Mouse (Mus musculus) ES-E14 (cell line): ENCODE data around the gene Gm20479. TPM values are rescaled to one million over a fixed set of nuclear protein-coding genes. Genes with fewer than 3 reads are reported as not detected.
A peak's percentile ranks its signal among the peaks of the same experiment; 100 is the strongest.

Experiments
- DNase-seq: peaks from one replicate; pipeline ENCODE4 v3.0.0-alpha.2; 2013; ENCODE audit warnings: low read depth, low spot score
- H3K27ac ChIP-seq: 2 replicates; pipeline ENCODE4 v1.5.1; 2012; ENCODE audit warnings: low read depth, mild to moderate bottlenecking, low read length, moderate library complexity, mixed read lengths; ENCODE audit not compliant: poor library complexity, insufficient read depth, severe bottlenecking
- H3K36me3 ChIP-seq: 2 replicates; pipeline ENCODE4 v1.6.1; 2012; ENCODE audit warnings: mild to moderate bottlenecking, low read length, moderate library complexity, mixed read lengths; ENCODE audit not compliant: control insufficient read depth, poor library complexity, insufficient read depth, severe bottlenecking
- H3K4me1 ChIP-seq, 2 experiments: fragments of 150-350 bp in 1 of 2; sonication (generic) in 1 of 2; 2 replicates each; pipeline ENCODE4 v1.6.1; 2012; ENCODE audit warnings: low read length in 2 of 2, mild to moderate bottlenecking in 1 of 2, mixed read lengths in 1 of 2; ENCODE audit not compliant: control insufficient read depth in 2 of 2, insufficient read depth in 2 of 2, poor library complexity in 1 of 2
- H3K4me3 ChIP-seq, 2 experiments: fragments of 150-350 bp in 1 of 2; sonication (generic) in 1 of 2; 2 replicates each; pipeline ENCODE4 v1.5.1; 2012; ENCODE audit warnings: low read length in 2 of 2, low read depth in 1 of 2, mild to moderate bottlenecking in 1 of 2, mixed read lengths in 1 of 2; ENCODE audit not compliant: insufficient read depth in 1 of 2, poor library complexity in 1 of 2, severe bottlenecking in 1 of 2
- H3K9ac ChIP-seq: 2 replicates; pipeline ENCODE4 v1.6.1; 2012; ENCODE audit warnings: low read depth, mild to moderate bottlenecking, low read length, mixed read lengths; ENCODE audit not compliant: poor library complexity, insufficient read depth, severe bottlenecking
- H3K9me3 ChIP-seq: fragments of 150-350 bp; sonication (generic); 2 replicates; pipeline ENCODE4 v1.6.1; 2012; ENCODE audit warnings: low read depth, mild to moderate bottlenecking, low read length; ENCODE audit not compliant: control insufficient read depth, insufficient read depth
- CHD2 ChIP-seq: IDR thresholded peaks from 2 replicates; pipeline ENCODE4 v1.6.1; 2014; ENCODE audit warnings: mild to moderate bottlenecking, low read depth, low read length, inconsistent platforms
- HCFC1 ChIP-seq: IDR thresholded peaks from 2 replicates; pipeline ENCODE4 v1.6.1; 2012; ENCODE audit warnings: low read length, inconsistent platforms, borderline replicate concordance; ENCODE audit not compliant: insufficient read depth
- MAFK ChIP-seq: IDR thresholded peaks from 2 replicates; pipeline ENCODE4 v1.6.1; 2014; ENCODE audit warnings: mild to moderate bottlenecking, low read depth, low read length, inconsistent platforms; ENCODE audit not compliant: insufficient read depth
- ZC3H11A ChIP-seq: IDR thresholded peaks from 2 replicates; pipeline ENCODE4 v1.6.1; 2012; ENCODE audit warnings: low read depth, mild to moderate bottlenecking, inconsistent platforms, low read length, borderline replicate concordance
- ZNF384 ChIP-seq: IDR thresholded peaks from 2 replicates; pipeline ENCODE4 v1.6.1; 2012; ENCODE audit warnings: low read depth, low read length, inconsistent platforms
- in situ Hi-C, 2 experiments: fragments of 600-800 bp; cut with MboI; formaldehyde crosslinking; loops; one replicate each; pipeline ENCODE4 v1.15.1; 2025; ENCODE audit warnings: low sequenced_read_pairs in 2 of 2, inconsistent platforms in 1 of 2; ENCODE audit not compliant: unreplicated experiment in 2 of 2
- total RNA-seq: library from RNA; depleted of rRNA; stranded (reverse); fragments of 300-350 nt; gene quantifications from 2 replicates; pipeline ENCODE4 v1.2.3, GENCODE M21; 2012

Gm20479 gene
- total RNA-seq, 1 experiment, result 1.5 TPM

GRCm38 (mm10) chr7:27331541-27331851 lies 25.7 kb downstream of the Gm20479 start:
- Histone ChIP-seq H3K9ac (peak overlapping the region; percentile 87), H3K36me3 (peaks cover 8% of the 10 kb centered on the region; the same call in 1 of the 2 replicates), H3K9me3 (no peaks in the 10 kb centered on the region), H3K4me1 (peaks cover 14 to 24% of the 10 kb centered on the region in 2 experiments; a peak in 3 of 4 replicates), H3K4me3 (peak overlapping the region; percentile 69 to 76), H3K27ac (peak overlapping the region; percentile 91)
- TF ChIP-seq CHD2 (no peak), MAFK (no peak), HCFC1 (no peak), ZC3H11A (no peak), ZNF384 (no peak)
- in situ Hi-C loops, result no loop called here
- DNase-seq, result no peak

GRCm38 (mm10) chr7:27330709-27331540 lies 26.3 kb downstream of the Gm20479 start:
- no peaks in the 10 kb centered on the region for H3K9me3 ChIP-seq
- H3K27ac ChIP-seq, result peak overlapping the region; percentile 91
- TF ChIP-seq ZC3H11A (no peak), ZNF384 (0 out of 2 replicates have a peak, but pooled peaks have one; percentile 3), MAFK (no peak), CHD2 (0 out of 2 replicates have a peak, but pooled peaks have one; percentile 4), HCFC1 (no peak)
- peak overlapping the region; percentile 87 for H3K9ac ChIP-seq
- H3K4me1 ChIP-seq, result peaks cover 14 to 24% of the 10 kb centered on the region in 2 experiments; a peak in 3 of 4 replicates
- in situ Hi-C loops, result no loop called here
- H3K4me3 ChIP-seq, result peak overlapping the region; percentile 69 to 76
- H3K36me3 ChIP-seq, result peaks cover 8% of the 10 kb centered on the region; the same call in 1 of the 2 replicates
- DNase-seq, result peak; percentile 100

GRCm38 (mm10) chr7:27329981-27330380 lies 27.2 kb downstream of the Gm20479 start:
- Histone ChIP-seq H3K9me3 (no peaks in the 10 kb centered on the region), H3K36me3 (peaks cover 8% of the 10 kb centered on the region; the same call in 1 of the 2 replicates), H3K4me3 (peak overlapping the region; percentile 69 to 76), H3K27ac (peak overlapping the region; percentile 59; the same call in 1 of the 2 replicates), H3K4me1 (peaks cover 16 to 29% of the 10 kb centered on the region in 2 experiments; a peak in 3 of 4 replicates), H3K9ac (peak overlapping the region; percentile 92)
- no peak for TF ChIP-seq ZNF384
- in situ Hi-C loops, result no loop called here
- no peak for DNase-seq

- Histone ChIP-seq H3K9ac (peak overlapping the region; percentile 92), H3K36me3 (peaks cover 11% of the 10 kb centered on the region), H3K4me3 (peak overlapping the region; percentile 69 to 76), H3K27ac (peak overlapping the region; percentile 59; the same call in 1 of the 2 replicates), H3K9me3 (no peaks in the 10 kb centered on the region), H3K4me1 (peaks cover 16 to 31% of the 10 kb centered on the region in 2 experiments; a peak in 3 of 4 replicates)
- in situ Hi-C loops, result no loop called here
- no peak for TF ChIP-seq MAFK
- TF ChIP-seq ZC3H11A, result peak; percentile 22; the same call in 1 of the 2 replicates
- DNase-seq, result no peak
These were observed 27.8 kb downstream of the Gm20479 start for GRCm38 (mm10) chr7:27329326-27329947.
